ENCODE assay signal across 20 mouse cellular contexts in the genomic region with DNA sequence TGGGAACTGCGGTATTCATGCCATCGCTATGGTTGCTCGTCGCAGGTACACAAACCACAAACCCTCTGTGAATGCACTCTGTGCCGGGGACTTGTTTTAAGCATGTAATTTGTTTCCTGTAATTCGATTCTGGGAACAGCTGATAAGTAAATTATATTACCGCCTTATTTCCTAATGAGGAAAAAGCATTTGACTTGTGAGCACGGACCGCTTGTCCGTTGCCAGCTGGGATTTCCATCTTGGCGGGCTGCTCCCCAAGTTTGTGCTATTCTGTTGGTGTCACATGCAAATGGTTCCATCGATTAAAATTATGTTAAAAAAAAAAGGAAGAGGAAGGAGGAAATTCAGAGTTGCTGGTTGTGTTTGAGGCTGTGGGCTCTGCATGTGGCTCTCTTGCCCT.
DNase-seq lines count a peak whose midpoint lies in the region; ATAC-seq and TF ChIP-seq lines count a peak whose summit lies in the region.
"Had no signal": no experiment of that assay in that cellular context is flagged by ENCODE, and none has a peak within 500 bp of the region (broad histone marks: within the 10 kb centered on the region; RNA-seq: fewer than 3 reads in every experiment).

No protein-coding gene starts in this region.

- no peaks in the 10 kb centered on the region for H3K27me3 ChIP-seq in embryonic facial prominence, embryonic 11.5 days (ENCODE audit: control insufficient read depth, insufficient read depth, low read length)
- no peaks in the 10 kb centered on the region for H3K27me3 ChIP-seq in embryonic facial prominence, embryonic 10.5 days (replicated peaks; ENCODE audit: low read depth, poor library complexity, severe bottlenecking)
- H3K27me3 ChIP-seq in heart, embryonic 11.5 days (ENCODE audit: control insufficient read depth, insufficient read depth, low read length): no peaks in the 10 kb centered on the region
- no peaks in the 10 kb centered on the region for H3K27me3 ChIP-seq in lung, postnatal 0 days (replicated peaks; ENCODE audit: insufficient read depth, low read length)
- no peaks in the 10 kb centered on the region for H3K27me3 ChIP-seq in hindbrain, embryonic 14.5 days (ENCODE audit: control insufficient read depth, insufficient read depth, low read length)
- H3K27me3 ChIP-seq: forebrain, embryonic 12.5 days; hindbrain, embryonic 15.5 days had no signal

- H3K4me3 ChIP-seq in embryonic facial prominence, embryonic 11.5 days (ENCODE audit: low read depth, low read length): no peak overlapping the region
- no peak overlapping the region for H3K4me3 ChIP-seq in embryonic facial prominence, embryonic 10.5 days
- H3K4me3 ChIP-seq in heart, embryonic 11.5 days (ENCODE audit: low read depth, low read length): no peak overlapping the region
- H3K4me3 ChIP-seq in lung, postnatal 0 days (ENCODE audit: low read depth, low read length): no peak overlapping the region
- H3K4me3 ChIP-seq in hindbrain, embryonic 14.5 days (replicated peaks; ENCODE audit: low read length): no peak overlapping the region
- H3K4me3 ChIP-seq: embryonic facial prominence, embryonic 12.5 days; forebrain, embryonic 12.5 days; hindbrain, embryonic 10.5 days; hindbrain, embryonic 15.5 days had no signal

- no peaks in the 10 kb centered on the region for H3K4me1 ChIP-seq in embryonic facial prominence, embryonic 11.5 days (ENCODE audit: control insufficient read depth, insufficient read depth, low read length)
- no peaks in the 10 kb centered on the region for H3K4me1 ChIP-seq in embryonic facial prominence, embryonic 10.5 days
- no peaks in the 10 kb centered on the region for H3K4me1 ChIP-seq in heart, embryonic 11.5 days (ENCODE audit: control insufficient read depth, insufficient read depth, low read length)
- H3K4me1 ChIP-seq in lung, postnatal 0 days (ENCODE audit: insufficient read depth, low read depth, low read length): no peaks in the 10 kb centered on the region
- no peaks in the 10 kb centered on the region for H3K4me1 ChIP-seq in hindbrain, embryonic 14.5 days (replicated peaks; ENCODE audit: control insufficient read depth, insufficient read depth, low read length)
- H3K4me1 ChIP-seq: embryonic facial prominence, embryonic 12.5 days; forebrain, embryonic 12.5 days; hindbrain, embryonic 10.5 days had no signal

- intact Hi-C loops in heart, postnatal 10 days (cut with DNase I): loop anchor here (5.0 to 10.0 kb wide), 2 partner anchors 341 to 408 kb away; no protein-coding TSS in a partner anchor

- no peaks in the 10 kb centered on the region for H3K9me3 ChIP-seq in embryonic facial prominence, embryonic 11.5 days (replicated peaks; ENCODE audit: control insufficient read depth, low read length)
- no peaks in the 10 kb centered on the region for H3K9me3 ChIP-seq in embryonic facial prominence, embryonic 10.5 days
- no peaks in the 10 kb centered on the region for H3K9me3 ChIP-seq in heart, embryonic 11.5 days (replicated peaks; ENCODE audit: control insufficient read depth, low read length)
- no peaks in the 10 kb centered on the region for H3K9me3 ChIP-seq in lung, postnatal 0 days (ENCODE audit: low read length)
- no peaks in the 10 kb centered on the region for H3K9me3 ChIP-seq in hindbrain, embryonic 14.5 days (ENCODE audit: control insufficient read depth, low read length)
- H3K9me3 ChIP-seq: embryonic facial prominence, embryonic 12.5 days; forebrain, embryonic 12.5 days; hindbrain, embryonic 10.5 days; hindbrain, embryonic 15.5 days had no signal

- 73% methylated on average over 12 of the region's 12 CpGs for WGBS in embryonic facial prominence, embryonic 11.5 days
- WGBS in embryonic facial prominence, embryonic 10.5 days: 84% methylated on average over 12 of the region's 12 CpGs
- WGBS in heart, embryonic 11.5 days (ENCODE audit: insufficient replicate concordance): 83% methylated on average over 12 of the region's 12 CpGs
- WGBS in lung, postnatal 0 days: 75% methylated on average over 12 of the region's 12 CpGs
- WGBS in hindbrain, embryonic 14.5 days: 75% methylated on average over 12 of the region's 12 CpGs

- TF ChIP-seq CTCF in brain, embryonic 14.5 days (IDR thresholded peaks at IDR 0.05; ENCODE audit: borderline replicate concordance, extremely low read depth, insufficient read depth, insufficient read length): no peak
- no peak for TF ChIP-seq CTCF in lung, postnatal 0 days (IDR thresholded peaks at IDR 0.05)

- no peak for TF ChIP-seq EP300 in lung, postnatal 0 days (IDR thresholded peaks at IDR 0.05)

- no peak overlapping the region for H3K9ac ChIP-seq in embryonic facial prominence, embryonic 11.5 days (replicated peaks; ENCODE audit: low read length)
- no peak overlapping the region for H3K9ac ChIP-seq in heart, embryonic 11.5 days (ENCODE audit: low read depth, low read length)
- no peak overlapping the region for H3K9ac ChIP-seq in lung, postnatal 0 days (replicated peaks; ENCODE audit: low read depth)
- H3K9ac ChIP-seq in hindbrain, embryonic 14.5 days: no peak overlapping the region
- H3K9ac ChIP-seq: embryonic facial prominence, embryonic 12.5 days; forebrain, embryonic 12.5 days; hindbrain, embryonic 15.5 days had no signal

- no peak for ATAC-seq in embryonic facial prominence, embryonic 11.5 days (replicated peaks; ENCODE audit: insufficient number of reproducible peaks, low FRiP score, low TSS enrichment, low read depth)
- no peak for ATAC-seq in heart, embryonic 11.5 days (replicated peaks; ENCODE audit: insufficient number of reproducible peaks, low FRiP score, low TSS enrichment)
- ATAC-seq in lung, postnatal 0 days: no peak
- ATAC-seq in hindbrain, embryonic 14.5 days (ENCODE audit: low FRiP score): no peak
- ATAC-seq: CD4-positive, CD25-positive, alpha-beta regulatory T cell, adult 4 months; forebrain, embryonic 16.5 days; intestine, embryonic 16.5 days had no signal

- no peak overlapping the region for H3K4me2 ChIP-seq in embryonic facial prominence, embryonic 11.5 days (ENCODE audit: low read depth, low read length)
- no peak overlapping the region for H3K4me2 ChIP-seq in heart, embryonic 11.5 days
- H3K4me2 ChIP-seq in lung, postnatal 0 days (replicated peaks; ENCODE audit: low read depth, low read length): no peak overlapping the region
- no peak overlapping the region for H3K4me2 ChIP-seq in hindbrain, embryonic 14.5 days (replicated peaks)
- H3K4me2 ChIP-seq: embryonic facial prominence, embryonic 12.5 days; forebrain, embryonic 12.5 days; hindbrain, embryonic 15.5 days had no signal

- no peak overlapping the region for H3K27ac ChIP-seq in embryonic facial prominence, embryonic 11.5 days (replicated peaks; ENCODE audit: low read depth, low read length)
- no peak overlapping the region for H3K27ac ChIP-seq in embryonic facial prominence, embryonic 10.5 days (replicated peaks)
- no peak overlapping the region for H3K27ac ChIP-seq in heart, embryonic 11.5 days (ENCODE audit: low read depth, low read length)
- no peak overlapping the region for H3K27ac ChIP-seq in lung, postnatal 0 days (ENCODE audit: low read length)
- H3K27ac ChIP-seq in hindbrain, embryonic 14.5 days: no peak overlapping the region
- H3K27ac ChIP-seq: embryonic facial prominence, embryonic 12.5 days; forebrain, embryonic 12.5 days; hindbrain, embryonic 10.5 days; hindbrain, embryonic 15.5 days had no signal

- H3K36me3 ChIP-seq in embryonic facial prominence, embryonic 11.5 days (replicated peaks; ENCODE audit: control insufficient read depth, insufficient read depth, low read depth, low read length): no peaks in the 10 kb centered on the region
- no peaks in the 10 kb centered on the region for H3K36me3 ChIP-seq in embryonic facial prominence, embryonic 10.5 days (replicated peaks)
- H3K36me3 ChIP-seq in heart, embryonic 11.5 days (ENCODE audit: control insufficient read depth, insufficient read depth, low read length): no peaks in the 10 kb centered on the region
- H3K36me3 ChIP-seq in lung, postnatal 0 days (ENCODE audit: insufficient read depth, low read length): no peaks in the 10 kb centered on the region
- no peaks in the 10 kb centered on the region for H3K36me3 ChIP-seq in hindbrain, embryonic 14.5 days (replicated peaks; ENCODE audit: control insufficient read depth, insufficient read depth)
- H3K36me3 ChIP-seq: embryonic facial prominence, embryonic 12.5 days; forebrain, embryonic 12.5 days; G1E; hindbrain, embryonic 10.5 days; hindbrain, embryonic 15.5 days had no signal

- no peak for TF ChIP-seq POLR2A in brain, embryonic 14.5 days (IDR thresholded peaks at IDR 0.05; ENCODE audit: borderline replicate concordance, extremely low read depth, insufficient read depth, insufficient read length, poor library complexity, severe bottlenecking)

- DNase-seq in embryonic facial prominence, embryonic 11.5 days (ENCODE audit: low spot score): peak; percentile 11
- no peak for DNase-seq in embryonic facial prominence, embryonic 10.5 days (ENCODE audit: low spot score)
- peak; percentile 97 for DNase-seq in heart, adult 11 months
- peak; percentile 28 for DNase-seq in brain, embryonic 14.5 days (ENCODE audit: low read depth)
- peak; percentile 32 to 33 for DNase-seq in heart, postnatal 10 days
- DNase-seq in lung, postnatal 0 days (ENCODE audit: low spot score): no peak
- no peak for DNase-seq in hindbrain, embryonic 14.5 days (ENCODE audit: low spot score)
- DNase-seq: adrenal gland, postnatal 10 days; B cell, adult 2 months; cerebellum, adult 2 months; kidney, adult 8-10 months had no signal

Comparison
In these comparisons a context has a peak if more than half of its experiments do, and no peak if none do; other contexts are left out.
1. DNase-seq: peak in embryonic facial prominence, embryonic 11.5 days (single experiment), heart, adult 11 months (single experiment), brain, embryonic 14.5 days (single experiment) and heart, postnatal 10 days (2 of 2); none in embryonic facial prominence, embryonic 10.5 days (single experiment), lung, postnatal 0 days (single experiment) and hindbrain, embryonic 14.5 days (single experiment).